Mouse (Mus musculus) layer of hippocampus, postnatal 25 days (tissue): ENCODE data around the gene Shank3. TPM values are rescaled to one million over a fixed set of nuclear protein-coding genes. Genes with fewer than 3 reads are reported as not detected.

ENCODE experiments used
- DNase-seq, 2 experiments: peaks; one replicate each; pipeline ENCODE4 v3.0.0; 2022; ENCODE audit warnings: mixed read lengths in 2 of 2, low spot score in 1 of 2; ENCODE audit errors: extremely low spot score in 1 of 2
- total RNA-seq, 2 experiments: library from RNA; stranded (reverse); gene quantifications; 2 replicates each; pipeline ENCODE4 v1.2.3; 2021

Shank3 gene
- total RNA-seq, 2 experiments from 2014 or later: 235 to 265 TPM

GRCm38 (mm10) chr15:89523283-89523832 is 23.9 kb downstream of the Shank3 start:
- DNase-seq: no peak

- no peak for DNase-seq
These were observed 24.7 kb downstream of the Shank3 start for GRCm38 (mm10) chr15:89524001-89524571.

GRCm38 (mm10) chr15:89524611-89525415 is 25.4 kb downstream of the Shank3 start:
- DNase-seq: no peak

GRCm38 (mm10) chr15:89525464-89525863 is 26.0 kb downstream of the Shank3 start:
- DNase-seq: no peak

GRCm38 (mm10) chr15:89525896-89526295 is 26.5 kb downstream of the Shank3 start:
- no peak for DNase-seq

- no peak for DNase-seq
These were observed 27.4 kb downstream of the Shank3 start for GRCm38 (mm10) chr15:89526776-89527325.

- DNase-seq: no peak
These were observed 28.0 kb downstream of the Shank3 start for GRCm38 (mm10) chr15:89527466-89527865.

- DNase-seq: no peak
These were observed 28.9 kb downstream of the Shank3 start for GRCm38 (mm10) chr15:89528201-89528850.

- DNase-seq: no peak
These were observed 29.5 kb downstream of the Shank3 start for GRCm38 (mm10) chr15:89528923-89529322.

- DNase-seq: peak; percentile 64 to 86
These were observed 30.9 kb downstream of the Shank3 start for GRCm38 (mm10) chr15:89530336-89530735.

GRCm38 (mm10) chr15:89531399-89531798 is 32.0 kb downstream of the Shank3 start:
- DNase-seq: no peak

GRCm38 (mm10) chr15:89532026-89532923 is 32.9 kb downstream of the Shank3 start:
- DNase-seq: peak; percentile 63 to 69

- DNase-seq: no peak
These were observed 33.8 kb downstream of the Shank3 start for GRCm38 (mm10) chr15:89532924-89533842.

- no peak for DNase-seq
These were observed 34.4 kb downstream of the Shank3 start for GRCm38 (mm10) chr15:89533843-89534207.

GRCm38 (mm10) chr15:89544171-89544570 is 44.7 kb downstream of the Shank3 start:
- DNase-seq: no peak

GRCm38 (mm10) chr15:89547321-89547720 is 47.9 kb downstream of the Shank3 start:
- DNase-seq: no peak

- no peak for DNase-seq
These were observed 48.6 kb downstream of the Shank3 start for GRCm38 (mm10) chr15:89547824-89548601.

- peak in 1 of 2 experiments; percentile 37 for DNase-seq
These were observed 49.4 kb downstream of the Shank3 start for GRCm38 (mm10) chr15:89548837-89549236.
